Mouse (Mus musculus): ENCODE measurements around the gene B3gat2.

B3gat2 gene

DNA sequence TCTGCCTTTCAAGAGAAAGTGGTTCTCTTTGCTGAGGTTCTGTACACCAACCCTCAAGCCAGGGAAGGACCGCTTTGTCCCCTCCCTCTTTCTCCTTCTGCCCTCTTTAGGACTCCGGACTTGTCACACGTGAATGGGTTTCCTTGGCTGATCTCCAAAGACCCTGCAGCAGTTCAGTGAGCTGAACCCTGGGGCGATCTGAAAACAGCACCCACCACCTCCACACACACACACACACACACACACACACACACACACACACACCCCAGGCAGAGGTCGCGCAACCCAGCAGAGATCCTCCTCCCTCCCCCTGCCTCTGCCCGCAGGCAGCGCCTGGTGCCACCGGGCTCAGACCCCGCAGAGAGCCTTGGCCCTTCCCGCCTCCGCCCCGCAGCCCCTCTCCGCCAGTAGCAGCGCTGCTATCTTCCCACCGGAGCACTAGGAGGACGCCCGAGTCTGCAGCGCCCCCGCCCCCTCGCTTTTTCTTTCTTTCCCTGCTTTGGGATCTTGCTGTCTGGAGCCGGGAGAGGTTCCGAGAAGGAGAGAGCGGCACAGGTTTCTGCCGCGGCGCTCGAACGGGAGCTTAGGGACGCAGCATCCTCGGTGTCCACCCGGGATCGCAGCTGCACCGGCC is at the start of gene B3gat2:
Gene B3gat2, plus strand, starts transcription at position 252 of the 634 bp plus-strand sequence.
- no peak for DNase-seq

DNA sequence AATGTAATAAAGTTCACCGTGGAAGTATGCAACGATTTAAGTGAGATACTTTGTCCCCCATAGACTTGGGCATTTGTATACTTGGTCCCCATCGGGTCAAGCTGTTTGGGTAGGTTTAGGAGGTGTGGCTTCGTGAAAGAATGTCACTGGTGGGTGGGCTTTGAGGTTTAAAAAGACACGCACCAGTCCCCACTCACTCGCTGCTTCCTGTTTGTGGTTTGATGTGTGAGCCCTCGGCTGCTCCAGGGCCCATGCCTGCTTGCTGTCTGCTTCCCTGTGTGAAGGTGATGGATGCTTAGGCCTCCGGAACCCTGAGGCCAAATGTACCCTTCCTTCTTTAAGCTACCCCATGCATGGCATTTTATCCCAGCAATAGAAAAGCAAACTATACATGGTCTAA is 41.2 kb upstream of the B3gat2 start:
- no peak for DNase-seq

GRCm38 (mm10) chr1:23721036-23721435 is 40.5 kb upstream of the B3gat2 start:
- DNase-seq: no peak

GRCm38 (mm10) chr1:23722469-23723372 is 38.8 kb upstream of the B3gat2 start:
- DNase-seq: no peak

GRCm38 (mm10) chr1:23731324-23731723 is 30.2 kb upstream of the B3gat2 start:
- DNase-seq: no peak

- DNase-seq: no peak
These were observed 10.6 kb upstream of the B3gat2 start for GRCm38 (mm10) chr1:23750864-23751532.

DNA sequence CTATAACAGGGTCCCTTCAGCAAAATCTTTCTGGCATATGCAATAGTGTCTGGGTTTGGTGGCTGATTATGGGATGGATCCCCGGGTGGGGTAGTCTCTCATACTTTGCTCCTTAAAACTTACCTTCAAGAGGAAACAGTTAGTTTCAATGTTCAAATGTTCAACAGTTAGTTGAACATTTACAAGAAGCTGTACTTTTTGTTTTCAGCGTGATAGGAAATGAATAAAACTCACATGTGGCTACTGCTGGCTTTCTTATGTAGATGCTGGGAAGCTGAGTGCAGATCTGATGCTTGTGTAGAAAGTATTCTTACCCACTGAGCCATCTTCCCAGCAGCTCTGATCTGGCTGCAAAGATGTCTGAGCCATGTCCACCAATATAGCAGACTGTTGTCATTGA is 8.5 kb upstream of the B3gat2 start:
- DNase-seq: no peak

DNA sequence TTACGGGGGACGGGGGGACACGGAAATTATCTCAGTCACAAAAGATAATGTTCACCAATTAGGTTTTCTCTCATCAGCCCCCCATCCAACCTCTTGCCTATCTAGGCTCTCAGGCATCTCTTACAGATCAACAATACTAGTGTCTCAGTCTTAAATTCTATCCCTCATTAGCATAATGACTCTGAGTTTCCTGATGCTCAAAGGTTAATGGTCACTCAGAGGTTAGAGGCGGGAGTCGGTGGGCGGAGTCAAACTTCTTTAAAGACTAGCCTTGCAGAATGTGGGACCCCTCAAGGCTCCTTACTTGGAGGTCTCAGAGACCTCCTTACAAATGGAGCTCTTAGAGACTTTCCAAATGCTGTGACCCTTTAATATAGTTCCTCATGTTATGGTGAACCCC is 8.0 kb upstream of the B3gat2 start:
- no peak for DNase-seq

- no peak for DNase-seq
These were observed 7.2 kb upstream of the B3gat2 start for GRCm38 (mm10) chr1:23754340-23754739.

- DNase-seq: no peak
These were observed 6.6 kb upstream of the B3gat2 start for GRCm38 (mm10) chr1:23754967-23755366.

- DNase-seq: peak; percentile 3
These were observed 659 bp downstream of the B3gat2 start for GRCm38 (mm10) chr1:23762136-23762687.

GRCm38 (mm10) chr1:23762782-23763630 is 1.5 kb downstream of the B3gat2 start:
- DNase-seq: peak; percentile 75

DNA sequence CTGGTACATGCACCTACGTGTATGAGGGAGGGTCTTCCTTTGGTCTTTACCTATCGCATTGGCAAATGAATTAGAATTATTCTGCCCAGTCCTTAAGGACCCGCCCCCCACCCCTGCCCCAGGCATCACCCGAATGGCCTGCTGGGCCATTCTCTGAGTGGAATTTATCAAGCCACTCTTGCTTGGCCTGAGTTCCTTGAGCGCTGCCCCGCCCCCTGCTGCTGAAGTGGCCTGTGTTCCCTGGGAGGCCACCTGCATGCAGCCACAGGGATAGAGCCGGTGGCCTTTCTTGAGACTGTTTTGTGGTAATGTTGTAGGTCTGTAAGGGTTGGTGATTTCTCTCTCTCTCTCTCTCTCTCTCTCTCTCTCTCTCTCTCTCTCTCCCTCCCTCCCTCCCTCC is 2.2 kb downstream of the B3gat2 start:
- no peak for DNase-seq

DNA sequence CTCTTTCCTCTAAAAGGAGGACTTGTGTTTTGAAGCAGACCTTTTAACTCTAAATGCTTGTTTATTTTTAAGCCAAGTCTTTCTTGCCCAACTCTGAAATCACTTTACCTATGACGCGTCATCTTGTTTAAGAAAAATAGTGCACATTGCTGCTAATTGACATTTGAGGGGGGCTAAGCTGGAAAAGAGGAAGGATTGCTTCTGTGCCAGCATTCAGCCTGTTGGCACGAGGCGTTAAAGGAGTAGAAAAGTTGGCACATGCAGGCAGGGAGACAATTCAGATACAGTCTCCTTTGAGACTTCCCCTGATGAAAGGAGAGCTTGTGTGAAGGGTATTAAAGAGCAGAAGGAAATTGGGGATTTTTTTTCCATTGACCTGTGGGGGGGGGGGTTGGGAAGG is 3.2 kb downstream of the B3gat2 start:
- DNase-seq: no peak

- no peak for DNase-seq
These were observed 11.5 kb downstream of the B3gat2 start for GRCm38 (mm10) chr1:23773039-23773438.

- peak; percentile 59 for DNase-seq
These were observed 31.4 kb downstream of the B3gat2 start for GRCm38 (mm10) chr1:23792737-23793533.

DNA sequence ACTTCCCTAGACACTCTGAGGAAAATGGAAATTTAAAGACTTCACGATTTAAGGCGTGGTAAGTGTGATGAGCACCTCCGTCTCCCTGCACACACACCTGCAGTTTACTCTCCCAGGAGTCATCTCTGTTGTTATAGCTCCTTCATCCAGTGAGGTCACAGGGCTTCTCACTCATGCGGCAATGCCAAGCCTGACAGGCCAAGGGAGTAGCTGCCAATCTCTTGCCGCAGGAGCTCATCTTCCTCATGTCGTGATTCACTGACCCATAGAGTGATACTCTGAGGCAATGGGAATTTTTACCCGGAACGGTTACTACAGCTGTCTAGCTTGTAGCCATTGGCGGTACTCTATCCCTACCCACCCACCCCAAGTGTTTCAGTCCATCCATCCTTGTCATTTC is 36.8 kb downstream of the B3gat2 start:
- no peak for DNase-seq

DNA sequence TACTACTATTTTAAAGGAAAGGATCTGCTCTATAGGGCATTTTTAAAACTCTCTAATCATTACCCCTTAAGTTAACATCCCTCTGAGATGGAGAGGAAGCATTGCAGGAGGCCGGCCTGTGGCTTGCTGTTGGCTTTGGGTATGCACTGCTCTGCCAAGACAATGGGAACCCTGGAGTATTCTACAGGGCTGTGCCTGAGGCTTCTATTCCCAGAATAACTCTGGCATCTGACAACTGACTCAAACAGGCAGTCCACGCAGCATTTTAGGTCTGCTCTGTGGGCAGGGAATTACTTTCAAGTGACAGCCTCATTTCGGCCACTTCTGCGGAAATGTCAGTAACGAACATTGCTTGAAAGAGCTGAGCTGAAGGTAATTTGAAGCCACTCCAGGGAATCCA is 60.1 kb downstream of the B3gat2 start:
- no peak for DNase-seq

DNA sequence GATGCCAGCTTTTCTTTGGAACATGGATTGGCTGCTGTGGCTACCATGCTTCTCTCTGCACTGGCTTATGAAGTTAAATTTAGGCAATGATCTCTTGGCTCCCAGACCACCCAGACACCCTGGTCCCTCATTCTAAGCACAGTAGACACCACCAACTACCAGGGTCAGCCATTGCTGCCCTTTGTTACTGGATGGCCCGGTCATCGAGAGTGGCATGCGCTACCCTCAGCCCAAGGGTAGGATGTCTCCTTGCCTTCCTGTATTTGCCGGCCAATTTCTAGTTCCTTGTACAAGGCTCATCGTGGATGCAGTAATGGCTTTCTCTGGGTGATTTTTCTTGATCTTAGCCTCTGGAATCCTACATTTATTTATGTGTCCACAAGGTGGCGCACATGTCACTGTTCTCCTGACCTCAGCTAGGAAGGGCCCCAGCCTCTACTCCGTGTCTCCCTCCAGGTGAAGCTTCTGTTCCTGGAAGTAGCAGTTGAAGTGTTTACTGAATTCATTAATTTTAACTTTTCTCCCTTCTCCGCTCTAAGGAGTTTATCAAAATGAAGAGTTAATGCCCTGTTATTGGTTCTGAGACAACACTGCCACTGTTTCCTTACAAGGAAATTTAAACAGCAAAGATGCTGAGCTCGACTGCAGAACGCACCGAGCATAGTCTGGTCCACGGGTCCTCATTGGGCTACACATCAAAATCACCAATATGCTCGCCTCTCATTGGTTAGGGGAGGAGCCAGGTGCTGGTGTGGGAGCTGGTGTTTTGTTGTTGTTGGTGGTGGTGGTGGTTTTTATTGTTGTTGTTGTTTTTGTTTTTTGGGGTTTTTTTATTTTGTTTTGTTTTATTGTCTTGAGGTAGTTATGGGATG is 65.6 kb downstream of the B3gat2 start:
- peak; percentile 40 for DNase-seq

- DNase-seq: no peak
These were observed 72.7 kb downstream of the B3gat2 start for GRCm38 (mm10) chr1:23834246-23834645.

DNA sequence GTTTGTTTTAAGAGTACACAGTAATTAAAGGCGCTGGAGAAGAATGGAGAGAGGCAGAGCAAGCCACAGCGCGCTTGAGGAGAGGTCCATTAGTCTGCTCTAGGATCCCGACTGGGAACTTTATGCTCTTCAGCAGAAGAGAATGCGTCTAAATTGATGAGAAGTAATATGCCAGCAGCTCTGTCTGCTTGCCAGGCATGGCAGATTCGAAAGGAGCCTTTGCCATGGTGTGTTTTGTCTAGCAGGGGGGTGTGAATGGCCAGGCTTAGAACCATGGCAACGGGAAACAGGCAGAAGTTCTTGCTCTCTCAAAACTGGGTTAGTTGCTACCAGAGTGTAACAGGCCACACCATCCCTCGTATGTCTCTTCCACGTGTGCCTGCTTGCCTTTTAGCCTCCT is 73.3 kb downstream of the B3gat2 start:
- DNase-seq: no peak

Measured in thymus, postnatal 14 days (tissue).